Mouse (Mus musculus) neural tube, embryonic 12.5 days (tissue): ENCODE measurements at regions not wholly inside any gene's neighbourhood (a gene's known extent, or its start where the extent isn't known, plus 50 kb on each side); places are given as distances from the start of the nearest gene placed in this dataset.

ENCODE experiments used
- ATAC-seq: fragments of 200-750 bp; cut with Nextera tagmentation; 2 replicates; pipeline ENCODE4 v1.8.0; 2017; ENCODE audit warnings: low read depth, mild to moderate bottlenecking, moderate TSS enrichment, moderate library complexity; ENCODE audit not compliant: low FRiP score
- H3K27ac ChIP-seq: fragments of 300-500 bp; sonication (generic); 2 replicates; pipeline ENCODE4 v1.5.1; 2016
- H3K27me3 ChIP-seq: fragments of 300-500 bp; sonication (generic); replicated peaks from 2 replicates; pipeline ENCODE4 v1.6.1; 2016; ENCODE audit warnings: mild to moderate bottlenecking
- H3K36me3 ChIP-seq: fragments of 300-500 bp; sonication (generic); 2 replicates; pipeline ENCODE4 v1.6.1; 2016; ENCODE audit warnings: mild to moderate bottlenecking
- H3K4me1 ChIP-seq: fragments of 300-500 bp; sonication (generic); 2 replicates; pipeline ENCODE4 v1.6.1; 2016
- H3K4me2 ChIP-seq: fragments of 300-500 bp; sonication (generic); replicated peaks from 2 replicates; pipeline ENCODE4 v1.6.1; 2016; ENCODE audit warnings: mild to moderate bottlenecking
- H3K4me3 ChIP-seq: fragments of 300-500 bp; sonication (generic); 2 replicates; pipeline ENCODE4 v1.5.1; 2016
- H3K9ac ChIP-seq: fragments of 300-500 bp; sonication (generic); 2 replicates; pipeline ENCODE4 v1.6.1; 2016; ENCODE audit warnings: mild to moderate bottlenecking
- H3K9me3 ChIP-seq: fragments of 300-500 bp; sonication (generic); 2 replicates; pipeline ENCODE4 v1.6.1; 2016; ENCODE audit warnings: mild to moderate bottlenecking
- WGBS: fragments of 180-500 bp; shearing (Covaris S2); methylation state at CpG from one replicate; pipeline ENCODE4 v1.1.7; 2016; 5-methylcytosine and 5-hydroxymethylcytosine counted together

DNA sequence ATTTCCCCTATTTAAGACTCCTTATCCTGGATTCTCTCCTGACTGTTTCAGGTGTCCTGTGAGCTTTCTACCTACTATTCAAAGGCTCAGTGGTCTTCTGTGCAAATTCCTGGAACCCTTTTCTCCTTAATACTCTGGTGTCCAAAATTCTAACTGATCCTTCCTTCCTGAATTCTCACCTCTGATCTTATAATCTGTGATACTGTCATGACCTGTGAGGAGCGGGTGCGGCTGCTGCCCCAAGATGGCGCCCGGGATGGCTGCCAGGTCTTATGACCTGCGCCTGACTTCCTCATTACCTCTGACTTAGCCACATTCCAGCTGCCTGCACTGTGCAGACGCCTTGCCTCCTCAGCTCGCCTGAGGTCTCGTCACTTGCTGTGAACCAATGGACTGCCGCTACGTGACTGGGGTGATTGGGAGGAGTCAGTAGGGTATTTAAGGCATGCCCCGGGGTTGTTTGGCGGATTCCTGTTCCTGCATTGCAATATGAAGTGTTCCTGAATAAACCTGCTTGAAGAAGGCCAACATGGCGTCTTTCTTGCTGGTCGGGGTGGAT, 131.2 kb downstream of the Ptbp2 start:
- ATAC-seq: no peak
- Histone ChIP-seq H3K27ac (no peak overlapping the region), H3K9me3 (no peaks in the 10 kb centered on the region), H3K4me3 (no peak overlapping the region), H3K4me2 (no peak overlapping the region), H3K4me1 (no peaks in the 10 kb centered on the region), H3K36me3 (no peaks in the 10 kb centered on the region), H3K9ac (no peak overlapping the region), H3K27me3 (no peaks in the 10 kb centered on the region)
- 95% methylated on average over 14 of the region's 14 CpGs for WGBS

DNA sequence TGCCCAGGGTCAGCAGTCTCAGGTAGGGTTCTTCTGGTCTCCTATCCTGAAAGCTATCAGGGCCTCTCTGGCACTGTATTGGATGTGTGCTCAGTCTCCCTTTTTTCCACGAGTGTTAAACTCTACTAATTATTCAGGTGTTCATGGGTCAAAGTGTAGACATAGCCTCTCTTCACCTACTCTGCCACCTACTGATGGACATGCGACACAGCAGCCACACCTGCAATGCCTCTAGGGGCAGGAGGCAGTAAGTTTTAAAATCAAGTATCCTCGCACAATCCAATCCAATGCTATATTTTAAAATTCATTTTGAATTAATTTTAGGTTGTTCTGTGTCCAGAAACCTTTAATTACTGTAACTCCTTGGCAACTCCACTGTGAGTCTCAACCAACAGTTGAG, 145.6 kb downstream of the Ptbp2 start:
- Histone ChIP-seq H3K9ac (no peak overlapping the region), H3K4me3 (no peak overlapping the region), H3K27ac (no peak overlapping the region), H3K36me3 (no peaks in the 10 kb centered on the region), H3K4me2 (no peak overlapping the region), H3K4me1 (peaks cover 5% of the 10 kb centered on the region; the same call in 1 of the 2 replicates), H3K27me3 (no peaks in the 10 kb centered on the region), H3K9me3 (no peaks in the 10 kb centered on the region)
- ATAC-seq: no peak
- 58% methylated on average over 3 of the region's 3 CpGs for WGBS

DNA sequence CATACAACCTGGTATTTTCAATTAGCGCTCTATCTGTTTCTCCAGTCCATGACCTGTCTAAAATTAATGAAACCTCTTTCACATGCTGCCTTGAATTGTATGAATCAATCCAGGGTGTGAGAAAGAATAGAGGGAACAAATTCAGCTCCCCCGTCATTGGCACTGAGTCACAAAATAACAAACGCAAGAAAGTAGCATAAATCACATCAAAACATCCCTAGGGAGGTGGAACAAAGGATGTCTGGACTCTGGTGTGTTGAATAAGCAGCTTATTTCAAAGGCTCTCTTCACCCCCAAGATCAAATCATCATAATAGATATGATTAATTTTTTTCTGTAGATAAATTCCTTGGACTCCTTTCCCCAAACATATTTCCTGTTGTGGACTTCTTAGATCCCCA, 148.6 kb downstream of the Ptbp2 start:
- peaks cover 5% of the 10 kb centered on the region; the same call in 1 of the 2 replicates for H3K4me1 ChIP-seq
- WGBS: 47% methylated on average over 3 of the region's 3 CpGs
- H3K9me3 ChIP-seq: no peaks in the 10 kb centered on the region
- H3K4me3 ChIP-seq: no peak overlapping the region
- H3K27me3 ChIP-seq: no peaks in the 10 kb centered on the region
- ATAC-seq: no peak
- no peak overlapping the region for H3K27ac ChIP-seq
- H3K36me3 ChIP-seq: no peaks in the 10 kb centered on the region
- H3K4me2 ChIP-seq: no peak overlapping the region
- no peak overlapping the region for H3K9ac ChIP-seq

DNA sequence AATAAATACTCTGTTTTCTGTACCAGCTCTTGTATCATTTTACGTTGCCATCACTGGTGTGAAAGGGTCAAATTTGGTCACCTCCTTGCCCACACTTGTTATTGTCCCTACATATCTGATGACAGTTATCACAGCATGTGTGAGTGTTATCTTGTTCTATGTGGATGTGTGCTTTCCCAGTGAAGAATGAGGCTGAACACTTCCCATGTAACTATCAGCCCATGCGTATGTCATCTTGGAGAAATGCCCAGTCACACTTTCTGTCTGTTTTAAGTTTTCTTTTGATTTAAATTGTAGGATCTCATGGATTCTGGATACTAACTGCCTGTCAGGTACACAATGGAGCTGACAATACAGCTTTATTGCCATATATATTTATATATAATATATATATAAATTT, 150.8 kb downstream of the Ptbp2 start:
- WGBS: 83% methylated on average over 2 of the region's 2 CpGs

DNA sequence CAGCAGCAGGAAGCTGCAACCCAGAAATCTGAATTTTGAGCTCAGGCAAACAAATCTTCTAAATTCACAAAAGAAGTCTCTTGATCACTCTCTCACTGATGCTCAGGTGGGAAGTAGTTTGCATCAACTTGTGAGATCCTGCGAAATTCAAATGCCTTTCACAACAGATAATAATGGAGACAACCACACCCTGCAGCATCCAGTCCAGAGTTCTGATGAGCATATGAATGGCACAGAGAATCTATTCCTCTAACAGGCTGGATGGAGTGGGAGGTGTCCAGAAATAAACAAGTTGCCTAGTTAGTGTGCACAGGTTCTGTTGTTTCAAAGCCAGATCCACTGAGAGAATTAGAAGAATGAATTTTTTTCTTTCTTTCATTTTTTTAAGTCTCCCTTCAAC, 178.2 kb downstream of the Ptbp2 start:
- H3K36me3 ChIP-seq: no peaks in the 10 kb centered on the region
- no peak overlapping the region for H3K4me2 ChIP-seq
- no peak for ATAC-seq
- H3K27ac ChIP-seq: no peak overlapping the region
- H3K4me1 ChIP-seq: no peaks in the 10 kb centered on the region
- H3K9ac ChIP-seq: no peak overlapping the region
- H3K4me3 ChIP-seq: no peak overlapping the region
- H3K9me3 ChIP-seq: no peaks in the 10 kb centered on the region
- WGBS: 91% methylated on average over 1 of the region's 1 CpGs
- H3K27me3 ChIP-seq: no peaks in the 10 kb centered on the region

More for the DNA sequence above, 150.8 kb downstream of the Ptbp2 start:
- H3K4me1 ChIP-seq: peaks cover 5% of the 10 kb centered on the region; the same call in 1 of the 2 replicates
- no peak overlapping the region for H3K27ac ChIP-seq
- no peaks in the 10 kb centered on the region for H3K36me3 ChIP-seq
- H3K4me3 ChIP-seq: no peak overlapping the region
- no peaks in the 10 kb centered on the region for H3K27me3 ChIP-seq
- no peaks in the 10 kb centered on the region for H3K9me3 ChIP-seq
- ATAC-seq: no peak
- no peak overlapping the region for H3K4me2 ChIP-seq
- H3K9ac ChIP-seq: no peak overlapping the region

DNA sequence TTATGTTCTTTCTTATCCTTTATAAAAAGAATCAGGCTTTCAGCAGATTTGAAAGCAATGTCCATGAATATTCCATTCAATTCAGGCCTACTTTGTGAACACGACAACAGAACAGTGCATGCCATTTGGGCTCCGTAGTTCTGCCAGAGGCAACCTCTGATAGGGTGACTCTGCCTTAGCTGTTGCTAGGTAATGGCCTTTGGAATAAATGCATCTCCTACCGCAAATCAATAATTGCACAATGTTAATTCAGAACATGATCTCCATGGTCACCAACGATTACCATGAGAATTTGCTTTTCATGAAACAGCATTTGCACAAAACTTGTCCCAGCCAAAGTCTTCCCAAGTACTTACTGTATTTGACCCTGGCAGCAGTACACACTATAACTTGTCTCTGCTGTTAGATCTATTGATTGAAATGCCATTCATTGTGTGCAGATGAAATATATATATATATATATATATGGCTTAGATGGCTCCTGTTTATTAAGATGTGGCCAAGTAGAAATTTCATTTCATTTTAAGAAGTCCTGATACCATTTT, 195.3 kb downstream of the Ptbp2 start:
- no peak overlapping the region for H3K4me2 ChIP-seq
- H3K9ac ChIP-seq: no peak overlapping the region
- no peak overlapping the region for H3K4me3 ChIP-seq
- H3K4me1 ChIP-seq: no peaks in the 10 kb centered on the region
- no peak overlapping the region for H3K27ac ChIP-seq
- no peaks in the 10 kb centered on the region for H3K9me3 ChIP-seq
- H3K36me3 ChIP-seq: no peaks in the 10 kb centered on the region
- no peaks in the 10 kb centered on the region for H3K27me3 ChIP-seq
- ATAC-seq: 0 out of 2 replicates have a peak, but pooled peaks have one; percentile 53
- WGBS: 36% methylated on average over 4 of the region's 4 CpGs

DNA sequence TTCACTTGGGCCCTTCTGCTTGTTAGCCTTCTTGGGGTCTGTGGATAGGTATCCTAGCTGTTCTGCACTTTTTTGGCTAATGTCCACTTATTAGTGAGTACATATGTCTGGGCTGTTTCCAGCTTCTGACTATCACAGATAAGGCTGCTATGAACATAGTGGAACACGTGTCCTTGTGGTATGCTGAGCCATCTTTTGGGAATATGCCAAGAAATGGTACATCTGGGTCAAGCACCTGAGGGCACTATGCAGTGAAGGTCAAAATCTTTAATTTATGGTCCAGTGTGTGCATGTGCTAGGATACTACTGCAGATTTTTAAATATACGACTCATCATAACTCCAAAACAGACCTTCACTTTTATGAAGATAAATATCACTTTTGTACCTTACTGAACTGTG, 196.3 kb downstream of the Ptbp2 start:
- H3K4me3 ChIP-seq: no peak overlapping the region
- H3K4me1 ChIP-seq: no peaks in the 10 kb centered on the region
- H3K9me3 ChIP-seq: no peaks in the 10 kb centered on the region
- WGBS: 84% methylated on average over 2 of the region's 2 CpGs
- H3K9ac ChIP-seq: no peak overlapping the region
- no peak for ATAC-seq
- no peaks in the 10 kb centered on the region for H3K36me3 ChIP-seq
- no peak overlapping the region for H3K4me2 ChIP-seq
- H3K27ac ChIP-seq: no peak overlapping the region
- H3K27me3 ChIP-seq: no peaks in the 10 kb centered on the region

DNA sequence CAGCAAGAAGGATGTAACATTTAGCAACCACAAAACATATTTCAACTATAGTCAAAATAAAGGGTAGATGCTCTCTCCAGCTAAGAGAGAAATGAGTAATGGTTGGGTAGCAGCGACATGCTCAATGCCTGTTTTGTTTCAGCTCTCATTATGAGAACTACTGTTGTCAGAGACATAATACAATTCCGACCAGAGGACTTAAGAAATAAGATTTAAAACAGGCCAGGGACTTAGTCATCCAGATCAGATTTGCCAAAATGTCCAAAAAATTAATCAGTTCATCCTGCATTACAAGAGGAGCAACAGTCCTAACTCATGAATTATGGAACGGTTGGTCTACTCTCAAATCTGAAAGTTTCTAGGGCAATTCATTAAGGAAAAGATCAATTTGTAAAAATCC, 208.8 kb downstream of the Ptbp2 start:
- Histone ChIP-seq H3K36me3 (no peaks in the 10 kb centered on the region), H3K4me2 (no peak overlapping the region), H3K27me3 (no peaks in the 10 kb centered on the region), H3K4me3 (no peak overlapping the region), H3K4me1 (no peaks in the 10 kb centered on the region), H3K27ac (no peak overlapping the region), H3K9me3 (no peaks in the 10 kb centered on the region), H3K9ac (no peak overlapping the region)
- WGBS: 82% methylated on average over 3 of the region's 3 CpGs
- no peak for ATAC-seq

DNA sequence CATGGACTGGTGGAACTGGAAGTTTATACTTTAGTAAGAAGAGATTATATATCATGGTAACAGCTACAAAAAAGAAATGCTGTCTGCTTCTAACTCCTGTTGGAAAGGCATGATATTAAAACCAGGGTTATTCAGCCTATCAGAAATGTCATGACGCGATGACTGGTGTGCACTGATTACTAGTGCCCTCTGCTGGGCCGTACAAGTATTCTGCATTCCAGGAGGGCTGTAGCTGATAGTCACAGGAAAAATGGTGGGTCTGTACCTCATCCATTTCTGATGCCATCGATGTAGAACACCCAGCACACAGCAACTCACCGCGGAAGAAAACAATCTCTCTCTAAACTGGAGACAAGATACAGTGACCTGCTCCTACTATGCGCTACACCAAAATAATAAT, 246.4 kb downstream of the Ptbp2 start:
- no peak overlapping the region for H3K27ac ChIP-seq

DNA sequence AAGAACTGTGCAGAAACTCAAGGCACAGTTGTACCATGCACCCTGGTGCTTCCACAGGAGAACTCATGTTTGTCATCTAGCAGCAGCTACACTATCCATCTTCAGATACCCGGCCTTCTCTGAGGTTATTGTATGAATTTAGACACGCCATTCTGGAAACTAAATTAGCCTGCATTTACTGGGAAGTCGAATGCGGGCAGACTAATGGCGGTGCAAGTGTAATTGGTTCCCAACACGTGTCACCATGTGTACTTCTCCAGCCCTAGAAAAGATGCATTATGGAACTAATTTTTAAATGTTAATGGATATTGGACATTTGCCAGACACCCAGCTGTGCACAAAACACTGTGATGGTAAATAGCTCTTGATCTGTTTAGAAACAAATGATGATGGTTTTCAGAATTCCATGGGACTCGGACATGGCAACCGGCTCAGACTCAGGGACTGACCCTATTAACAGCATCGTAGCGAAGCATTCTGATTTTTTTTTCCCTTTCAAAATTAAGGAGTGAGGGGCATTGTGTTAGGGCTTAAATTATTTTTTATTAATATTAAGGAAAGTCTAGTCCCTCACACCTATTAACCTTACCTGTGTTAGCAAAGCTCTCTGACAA, 259.6 kb downstream of the Ptbp2 start:
- no peak overlapping the region for H3K9ac ChIP-seq
- no peaks in the 10 kb centered on the region for H3K4me1 ChIP-seq
- no peaks in the 10 kb centered on the region for H3K36me3 ChIP-seq
- H3K4me3 ChIP-seq: no peak overlapping the region
- no peak overlapping the region for H3K4me2 ChIP-seq
- H3K27ac ChIP-seq: no peak overlapping the region
- ATAC-seq: no peak
- 65% methylated on average over 10 of the region's 10 CpGs for WGBS
- no peaks in the 10 kb centered on the region for H3K27me3 ChIP-seq
- H3K9me3 ChIP-seq: no peaks in the 10 kb centered on the region

More for the DNA sequence above, 246.4 kb downstream of the Ptbp2 start:
- Histone ChIP-seq H3K4me1 (no peaks in the 10 kb centered on the region), H3K36me3 (no peaks in the 10 kb centered on the region), H3K27me3 (no peaks in the 10 kb centered on the region), H3K4me3 (no peak overlapping the region), H3K9ac (no peak overlapping the region), H3K9me3 (no peaks in the 10 kb centered on the region), H3K4me2 (no peak overlapping the region)
- ATAC-seq: no peak
- 77% methylated on average over 7 of the region's 7 CpGs for WGBS

DNA sequence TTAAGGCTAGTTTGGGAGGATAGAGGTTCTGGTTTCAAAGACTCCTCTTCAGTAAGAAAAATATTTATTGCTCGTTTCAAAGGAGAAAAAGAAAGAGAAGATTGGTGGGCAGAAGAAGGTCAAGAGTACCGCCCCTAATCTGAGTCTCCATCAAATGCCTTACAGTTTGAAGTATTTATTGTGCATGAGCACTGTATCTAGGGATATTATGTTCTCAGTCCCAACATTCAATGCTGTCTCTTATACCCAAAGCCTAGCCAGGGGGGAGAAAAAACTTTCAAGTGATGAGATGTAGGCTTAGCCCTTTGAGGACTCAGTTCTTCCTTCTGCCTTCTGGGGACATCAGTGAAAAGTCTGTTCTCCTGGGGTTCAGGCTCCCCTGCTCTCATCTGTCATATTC, 271.7 kb downstream of the Ptbp2 start:
- Histone ChIP-seq H3K27ac (no peak overlapping the region), H3K4me1 (no peaks in the 10 kb centered on the region), H3K4me2 (no peak overlapping the region), H3K27me3 (no peaks in the 10 kb centered on the region), H3K9ac (no peak overlapping the region), H3K36me3 (no peaks in the 10 kb centered on the region), H3K4me3 (no peak overlapping the region), H3K9me3 (no peaks in the 10 kb centered on the region)
- no peak for ATAC-seq
- 84% methylated on average over 2 of the region's 2 CpGs for WGBS

DNA sequence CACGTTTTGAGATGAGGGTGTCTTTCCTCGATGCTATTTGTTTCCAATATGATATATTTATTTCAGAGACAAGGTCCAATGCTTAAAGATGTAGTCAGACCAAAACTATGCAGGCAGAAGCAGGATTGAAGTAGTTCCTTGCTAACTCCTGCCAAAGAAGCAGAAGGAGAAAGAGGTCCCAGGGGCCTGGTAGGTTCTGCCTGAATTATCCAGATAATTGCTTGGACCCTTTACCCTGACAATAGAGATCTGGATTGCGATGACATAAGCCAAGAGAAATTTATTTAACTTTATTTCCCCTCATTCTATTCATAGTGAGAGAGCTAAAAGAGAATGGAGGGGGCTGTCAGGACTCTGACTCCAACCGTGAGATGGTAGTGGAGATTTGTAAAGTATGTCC, 275.1 kb downstream of the Ptbp2 start:
- WGBS: 61% methylated on average over 4 of the region's 4 CpGs
- Histone ChIP-seq H3K4me2 (no peak overlapping the region), H3K9me3 (no peaks in the 10 kb centered on the region), H3K27ac (no peak overlapping the region), H3K9ac (no peak overlapping the region), H3K36me3 (no peaks in the 10 kb centered on the region), H3K27me3 (no peaks in the 10 kb centered on the region), H3K4me1 (no peaks in the 10 kb centered on the region), H3K4me3 (no peak overlapping the region)
- no peak for ATAC-seq

DNA sequence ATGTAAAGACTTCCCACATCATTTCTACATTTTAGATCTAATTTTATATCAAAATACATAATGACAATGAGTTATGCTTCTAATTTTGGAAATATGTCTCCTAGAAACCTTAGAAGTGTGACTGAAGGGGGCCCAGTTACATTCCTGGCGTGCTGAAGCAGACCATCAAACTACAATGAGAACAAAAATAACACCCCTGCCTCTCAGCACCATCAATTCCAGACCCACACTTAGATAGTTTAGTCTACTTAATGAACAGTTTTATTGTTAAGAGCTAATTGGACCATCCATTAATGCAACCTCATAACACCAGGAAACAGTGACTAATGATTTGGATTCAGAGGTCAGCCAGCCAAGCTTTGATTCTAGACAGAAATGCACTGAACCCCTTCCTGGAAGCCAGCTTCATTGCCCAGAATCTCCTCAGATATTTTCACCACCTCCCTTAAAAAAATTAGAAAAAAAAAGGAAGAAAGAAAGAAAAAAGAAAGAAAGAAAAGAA, 280.7 kb downstream of the Ptbp2 start:
- 62% methylated on average over 1 of the region's 1 CpGs for WGBS

More for the DNA sequence above, 280.7 kb downstream of the Ptbp2 start:
- H3K4me1 ChIP-seq: no peaks in the 10 kb centered on the region
- H3K9me3 ChIP-seq: no peaks in the 10 kb centered on the region
- H3K36me3 ChIP-seq: no peaks in the 10 kb centered on the region
- no peak overlapping the region for H3K9ac ChIP-seq
- ATAC-seq: no peak
- H3K27me3 ChIP-seq: no peaks in the 10 kb centered on the region
- H3K4me3 ChIP-seq: no peak overlapping the region
- no peak overlapping the region for H3K27ac ChIP-seq
- no peak overlapping the region for H3K4me2 ChIP-seq
